Mouse (Mus musculus) T-helper 2 cell (primary cell): Measurements from ENCODE around the gene Myh9.
"Not testable (repeated sequence)": the region's sequence is repeated elsewhere in the genome, so short reads cannot be mapped to it uniquely, and the experiment has no call there.

Experiments
- in situ Hi-C: fragments of 300-600 bp; cut with MboI, MseI; formaldehyde crosslinking; loops from one replicate; pipeline ENCODE4 v1.15.1; 2025; ENCODE audit warnings: high pct_unique_total_duplicates

Gene Myh9

GRCm38 (mm10) chr15:77867231-77867968 lies 25.4 kb upstream of the Myh9 start:
- in situ Hi-C loops, result not testable (repeated sequence)

GRCm38 (mm10) chr15:77866583-77867220 lies 24.7 kb upstream of the Myh9 start:
- in situ Hi-C loops, result no loop called here

- in situ Hi-C loops, result no loop called here
These were observed 22.2 kb upstream of the Myh9 start for GRCm38 (mm10) chr15:77864063-77864758.

GRCm38 (mm10) chr15:77862991-77863972 lies 21.3 kb upstream of the Myh9 start:
- in situ Hi-C loops, result no loop called here

- in situ Hi-C loops, result no loop called here
These were observed 18.2 kb upstream of the Myh9 start for GRCm38 (mm10) chr15:77860081-77860665.

- in situ Hi-C loops, result loop anchor here (5.0 to 10.0 kb wide), 2 partner anchors 55 to 1077 kb away; partner anchors contain the start of gene Nol12
These were observed 15.7 kb upstream of the Myh9 start for GRCm38 (mm10) chr15:77857662-77858156.

- in situ Hi-C loops, result loop anchor here (5.0 to 10.0 kb wide), 2 partner anchors 56 to 1078 kb away; partner anchors contain the start of gene Nol12
These were observed 14.6 kb upstream of the Myh9 start for GRCm38 (mm10) chr15:77856541-77856940.

- in situ Hi-C loops, result loop anchor here (5.0 to 10.0 kb wide), 2 partner anchors 57 to 1080 kb away; partner anchors contain the start of gene Nol12
These were observed 13.3 kb upstream of the Myh9 start for GRCm38 (mm10) chr15:77855301-77855700.

- in situ Hi-C loops, result loop anchor here (10.0 kb wide), 1 partner anchor 1083 kb away; the partner anchor contains the start of gene Nol12
These were observed 10.0 kb upstream of the Myh9 start for GRCm38 (mm10) chr15:77852001-77852400.

- in situ Hi-C loops, result loop anchor here (10.0 kb wide), 1 partner anchor 1084 kb away; the partner anchor contains the start of gene Nol12
These were observed 9.2 kb upstream of the Myh9 start for GRCm38 (mm10) chr15:77851136-77851535.

GRCm38 (mm10) chr15:77849572-77850229 lies 7.7 kb upstream of the Myh9 start:
- in situ Hi-C loops, result loop anchor here (10.0 kb wide), 1 partner anchor 1085 kb away; the partner anchor contains the start of gene Nol12

- in situ Hi-C loops, result no loop called here
These were observed 7.1 kb upstream of the Myh9 start for GRCm38 (mm10) chr15:77849039-77849436.

- in situ Hi-C loops, result no loop called here
These were observed 6.6 kb upstream of the Myh9 start for GRCm38 (mm10) chr15:77848415-77849038.

- in situ Hi-C loops, result no loop called here
These were observed 5.9 kb upstream of the Myh9 start for GRCm38 (mm10) chr15:77847826-77848225.

GRCm38 (mm10) chr15:77847108-77847507 lies 5.1 kb upstream of the Myh9 start:
- in situ Hi-C loops, result no loop called here

- in situ Hi-C loops, result not testable (repeated sequence)
These were observed 4.1 kb upstream of the Myh9 start for GRCm38 (mm10) chr15:77845931-77846595.

- in situ Hi-C loops, result no loop called here
These were observed 3.1 kb upstream of the Myh9 start for GRCm38 (mm10) chr15:77844955-77845635.

- in situ Hi-C loops, result no loop called here
These were observed 2.1 kb upstream of the Myh9 start for GRCm38 (mm10) chr15:77844048-77844447.
